Mouse (Mus musculus) midbrain, embryonic 12.5 days (tissue): ENCODE measurements at regions not wholly inside any gene's neighbourhood (a gene's known extent, or its start where the extent isn't known, plus 50 kb on each side); places are given as distances from the start of the nearest gene placed in this dataset.

Experiments used
- ATAC-seq: fragments of 200-750 bp; cut with Nextera tagmentation; 2 replicates; pipeline ENCODE4 v1.8.0; 2017; ENCODE audit warnings: low read depth, moderate TSS enrichment, moderate library complexity; ENCODE audit not compliant: low FRiP score
- H3K27ac ChIP-seq: fragments of 300-500 bp; sonication (generic); replicated peaks from 2 replicates; pipeline ENCODE4 v1.5.1; 2016; ENCODE audit warnings: mild to moderate bottlenecking
- H3K27me3 ChIP-seq: fragments of 300-500 bp; sonication (generic); 2 replicates; pipeline ENCODE4 v1.6.1; 2016; ENCODE audit warnings: mild to moderate bottlenecking
- H3K36me3 ChIP-seq: fragments of 300-500 bp; sonication (generic); 2 replicates; pipeline ENCODE4 v1.6.1; 2016
- H3K4me1 ChIP-seq: fragments of 300-500 bp; sonication (generic); 2 replicates; pipeline ENCODE4 v1.6.1; 2016
- H3K4me2 ChIP-seq: fragments of 300-500 bp; sonication (generic); replicated peaks from 2 replicates; pipeline ENCODE4 v1.6.1; 2016; ENCODE audit warnings: mild to moderate bottlenecking, moderate library complexity
- H3K4me3 ChIP-seq: fragments of 300-500 bp; sonication (generic); 2 replicates; pipeline ENCODE4 v1.5.1; 2016; ENCODE audit warnings: mild to moderate bottlenecking
- H3K9ac ChIP-seq: fragments of 300-500 bp; sonication (generic); replicated peaks from 2 replicates; pipeline ENCODE4 v1.6.1; 2016; ENCODE audit warnings: mild to moderate bottlenecking, moderate library complexity
- H3K9me3 ChIP-seq: fragments of 300-500 bp; sonication (generic); 2 replicates; pipeline ENCODE4 v1.6.1; 2016; ENCODE audit warnings: mild to moderate bottlenecking
- WGBS: fragments of 180-500 bp; shearing (Covaris S2); methylation state at CpG from one replicate; pipeline ENCODE4 v1.1.7; 2016; 5-methylcytosine and 5-hydroxymethylcytosine counted together

- Histone ChIP-seq H3K27ac (no peak overlapping the region), H3K4me3 (no peak overlapping the region), H3K9me3 (no peaks in the 10 kb centered on the region), H3K4me2 (no peak overlapping the region), H3K4me1 (no peaks in the 10 kb centered on the region), H3K27me3 (no peaks in the 10 kb centered on the region), H3K9ac (no peak overlapping the region), H3K36me3 (no peaks in the 10 kb centered on the region)
- ATAC-seq, result no peak
- 92% methylated on average over 8 of the region's 8 CpGs for WGBS
Measured at GRCm38 (mm10) chr13:38740066-38740465, 81.2 kb upstream of the Eef1e1 start.

GRCm38 (mm10) chr13:38736361-38737035 is 77.6 kb upstream of the Eef1e1 start:
- no peak for ATAC-seq
- no peak overlapping the region for H3K4me2 ChIP-seq
- WGBS, result 96% methylated on average over 4 of the region's 4 CpGs
- H3K4me3 ChIP-seq, result no peak overlapping the region
- no peak overlapping the region for H3K9ac ChIP-seq
- no peaks in the 10 kb centered on the region for H3K36me3 ChIP-seq
- H3K4me1 ChIP-seq, result no peaks in the 10 kb centered on the region
- H3K27me3 ChIP-seq, result no peaks in the 10 kb centered on the region
- H3K9me3 ChIP-seq, result no peaks in the 10 kb centered on the region
- no peak overlapping the region for H3K27ac ChIP-seq

- H3K36me3 ChIP-seq, result no peaks in the 10 kb centered on the region
- 88% methylated on average over 6 of the region's 6 CpGs for WGBS
- H3K27ac ChIP-seq, result no peak overlapping the region
- H3K27me3 ChIP-seq, result no peaks in the 10 kb centered on the region
- no peak for ATAC-seq
- H3K4me3 ChIP-seq, result no peak overlapping the region
- no peak overlapping the region for H3K9ac ChIP-seq
- no peaks in the 10 kb centered on the region for H3K4me1 ChIP-seq
- no peak overlapping the region for H3K4me2 ChIP-seq
- no peaks in the 10 kb centered on the region for H3K9me3 ChIP-seq
Measured at GRCm38 (mm10) chr13:38735294-38735693, 76.4 kb upstream of the Eef1e1 start.

- 88% methylated on average over 4 of the region's 4 CpGs for WGBS
Measured at GRCm38 (mm10) chr13:38733246-38733645, 74.4 kb upstream of the Eef1e1 start.

GRCm38 (mm10) chr13:38725452-38725851 is 66.6 kb upstream of the Eef1e1 start:
- H3K27ac ChIP-seq, result no peak overlapping the region
- H3K36me3 ChIP-seq, result no peaks in the 10 kb centered on the region
- H3K4me1 ChIP-seq, result no peaks in the 10 kb centered on the region
- no peak for ATAC-seq
- no peak overlapping the region for H3K9ac ChIP-seq
- no peaks in the 10 kb centered on the region for H3K27me3 ChIP-seq
- 89% methylated on average over 4 of the region's 4 CpGs for WGBS
- H3K4me2 ChIP-seq, result no peak overlapping the region
- no peaks in the 10 kb centered on the region for H3K9me3 ChIP-seq
- H3K4me3 ChIP-seq, result no peak overlapping the region

More at GRCm38 (mm10) chr13:38733246-38733645, 74.4 kb upstream of the Eef1e1 start:
- H3K27me3 ChIP-seq, result no peaks in the 10 kb centered on the region
- H3K4me2 ChIP-seq, result no peak overlapping the region
- H3K36me3 ChIP-seq, result no peaks in the 10 kb centered on the region
- H3K9ac ChIP-seq, result no peak overlapping the region
- H3K4me3 ChIP-seq, result no peak overlapping the region
- no peak overlapping the region for H3K27ac ChIP-seq
- H3K4me1 ChIP-seq, result no peaks in the 10 kb centered on the region
- no peak for ATAC-seq
- H3K9me3 ChIP-seq, result no peaks in the 10 kb centered on the region

GRCm38 (mm10) chr13:38721166-38721565 is 62.3 kb upstream of the Eef1e1 start:
- Histone ChIP-seq H3K4me1 (no peaks in the 10 kb centered on the region), H3K9me3 (no peaks in the 10 kb centered on the region), H3K4me2 (no peak overlapping the region), H3K4me3 (no peak overlapping the region), H3K27ac (no peak overlapping the region), H3K27me3 (no peaks in the 10 kb centered on the region), H3K9ac (no peak overlapping the region), H3K36me3 (no peaks in the 10 kb centered on the region)
- WGBS, result 96% methylated on average over 3 of the region's 3 CpGs
- ATAC-seq, result no peak

GRCm38 (mm10) chr13:38714838-38715237 is 56.0 kb upstream of the Eef1e1 start:
- Histone ChIP-seq H3K36me3 (no peaks in the 10 kb centered on the region), H3K9ac (no peak overlapping the region), H3K4me1 (no peaks in the 10 kb centered on the region), H3K4me3 (no peak overlapping the region), H3K4me2 (no peak overlapping the region), H3K27me3 (no peaks in the 10 kb centered on the region), H3K9me3 (no peaks in the 10 kb centered on the region), H3K27ac (no peak overlapping the region)
- no peak for ATAC-seq
- 94% methylated on average over 5 of the region's 5 CpGs for WGBS
